17 mouse cellular contexts compared by ENCODE assay signal in the genomic region with DNA sequence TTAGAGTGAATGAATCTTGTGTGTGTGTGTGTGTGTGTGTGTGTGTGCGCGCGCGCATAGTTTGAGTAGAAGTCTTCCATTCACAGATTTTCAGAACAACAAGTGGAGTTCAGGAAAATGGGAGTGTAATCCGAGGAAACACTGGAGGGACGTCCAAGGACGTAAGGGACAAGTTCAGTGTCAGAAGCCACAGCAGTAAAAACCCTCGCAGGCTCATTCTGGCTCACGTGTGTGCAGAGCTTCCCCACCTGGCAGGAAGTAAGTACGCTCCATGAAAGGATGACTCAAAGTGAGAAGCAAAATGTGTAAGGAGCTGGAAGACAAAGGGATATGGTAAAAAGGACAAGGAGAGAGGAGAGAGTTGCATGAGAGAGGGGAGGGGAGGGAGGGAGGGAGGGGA. TPM values are rescaled to one million over a fixed set of nuclear protein-coding genes. Genes with fewer than 3 reads are reported as not detected.
"Had no signal": no experiment of that assay in that cellular context is flagged by ENCODE, and none has a peak within 500 bp of the region (broad histone marks: within the 10 kb centered on the region; RNA-seq: fewer than 3 reads in every experiment).

No protein-coding gene starts in this region.

- H3K36me3 ChIP-seq: kidney, embryonic 15.5 days; liver, embryonic 13.5 days; midbrain, embryonic 12.5 days; midbrain, embryonic 15.5 days; neural tube, embryonic 13.5 days; stomach, embryonic 15.5 days had no signal

- H3K9me3 ChIP-seq: kidney, embryonic 15.5 days; liver, embryonic 13.5 days; midbrain, embryonic 12.5 days; midbrain, embryonic 15.5 days; neural tube, embryonic 13.5 days; stomach, embryonic 15.5 days had no signal

- H3K4me1 ChIP-seq: midbrain, embryonic 12.5 days; midbrain, embryonic 15.5 days; stomach, embryonic 15.5 days had no signal

- H3K4me2 ChIP-seq: kidney, embryonic 15.5 days; liver, embryonic 13.5 days; midbrain, embryonic 12.5 days; midbrain, embryonic 15.5 days; neural tube, embryonic 13.5 days; stomach, embryonic 15.5 days had no signal

- H3K27me3 ChIP-seq: liver, embryonic 13.5 days; midbrain, embryonic 12.5 days; midbrain, embryonic 15.5 days; neural tube, embryonic 13.5 days; stomach, embryonic 15.5 days had no signal

- DNase-seq: kidney, adult 2 months; kidney, postnatal 10 days; kidney, postnatal 4 days; liver, embryonic 13.5 days; lung, adult 2 months; lung, postnatal 14 days; lung, postnatal 4 days; retina, postnatal 1 day had no signal

- ATAC-seq: inflammation-experienced regulatory T-cells, adult 6 months; intestine, postnatal 0 days had no signal

- H3K27ac ChIP-seq: kidney, embryonic 15.5 days; left cerebral cortex, adult 2 months; liver, embryonic 13.5 days; midbrain, embryonic 12.5 days; midbrain, embryonic 15.5 days; neural tube, embryonic 13.5 days; stomach, embryonic 15.5 days had no signal

- H3K9ac ChIP-seq: kidney, embryonic 15.5 days; liver, embryonic 13.5 days; midbrain, embryonic 12.5 days; midbrain, embryonic 15.5 days; neural tube, embryonic 13.5 days; stomach, embryonic 15.5 days had no signal

- H3K4me3 ChIP-seq: kidney, embryonic 15.5 days; left cerebral cortex, adult 2 months; liver, embryonic 13.5 days; midbrain, embryonic 12.5 days; midbrain, embryonic 15.5 days; neural tube, embryonic 13.5 days; stomach, embryonic 15.5 days had no signal

RNA-seq across cellular contexts. Expression of gene Gucy2c, which starts 40.3 kb away (rescaled TPM):
- total RNA-seq: megakaryocyte progenitor cell, adult 5-6 weeks had no signal
- polyA plus RNA-seq: inflammation-experienced regulatory T-cells, adult 6 months had no signal
